Mouse (Mus musculus) heart, postnatal 0 days (tissue): Measurements from ENCODE around the gene Mlh3. TPM values are rescaled to one million over a fixed set of nuclear protein-coding genes. Genes with fewer than 3 reads are reported as not detected.

Source experiments
- ATAC-seq: fragments of 200-750 bp; cut with Nextera tagmentation; 2 replicates; pipeline ENCODE4 v1.8.0; 2017; ENCODE audit warnings: low read depth, moderate number of reproducible peaks, moderate library complexity; ENCODE audit not compliant: insufficient read depth
- DNase-seq: peaks from one replicate; pipeline ENCODE4 v3.0.0-alpha.2; 2016; ENCODE audit warnings: low spot score
- H3K27ac ChIP-seq: fragments of 300-500 bp; sonication (generic); 2 replicates; pipeline ENCODE4 v1.5.1; 2014; ENCODE audit warnings: low read depth, mild to moderate bottlenecking
- H3K27me3 ChIP-seq: fragments of 300-500 bp; sonication (generic); 2 replicates; pipeline ENCODE4 v1.6.1; 2014; ENCODE audit warnings: low read length, mixed read lengths; ENCODE audit not compliant: control insufficient read depth, insufficient read depth
- H3K36me3 ChIP-seq: fragments of 300-500 bp; sonication (generic); replicated peaks from 2 replicates; pipeline ENCODE4 v1.6.1; 2014; ENCODE audit warnings: low read length, mixed read lengths; ENCODE audit not compliant: control insufficient read depth, insufficient read depth
- H3K4me1 ChIP-seq: fragments of 300-500 bp; sonication (generic); 2 replicates; pipeline ENCODE4 v1.6.1; 2014; ENCODE audit warnings: antibody characterized with exemption; ENCODE audit not compliant: control insufficient read depth, insufficient read depth
- H3K4me2 ChIP-seq: fragments of 300-500 bp; sonication (generic); 2 replicates; pipeline ENCODE4 v1.6.1; 2014; ENCODE audit warnings: low read depth, mild to moderate bottlenecking, low read length, moderate library complexity
- H3K4me3 ChIP-seq: fragments of 300-500 bp; sonication (generic); 2 replicates; pipeline ENCODE4 v1.5.1; 2014; ENCODE audit warnings: low read depth, low read length
- H3K9ac ChIP-seq: fragments of 300-500 bp; sonication (generic); replicated peaks from 2 replicates; pipeline ENCODE4 v1.6.1; 2014; ENCODE audit warnings: low read depth, low read length, mixed read lengths
- H3K9me3 ChIP-seq: fragments of 300-500 bp; sonication (generic); replicated peaks from 2 replicates; pipeline ENCODE4 v1.6.1; 2016; ENCODE audit warnings: low read length; ENCODE audit not compliant: control insufficient read depth
- CTCF ChIP-seq: IDR thresholded peaks from 2 replicates; pipeline ENCODE4 v1.5.1; 2016; ENCODE audit warnings: antibody characterized with exemption, control low read depth, low read depth
- EP300 ChIP-seq: IDR thresholded peaks from 2 replicates; pipeline ENCODE4 v1.6.1; 2016; ENCODE audit warnings: antibody characterized with exemption, low read depth
- WGBS: fragments of 180-500 bp; shearing (Covaris S2); extraction: QIAGEN DNeasy Blood & Tissue Kit; methylation state at CpG from one replicate; pipeline ENCODE4 v1.1.7; 2014; 5-methylcytosine and 5-hydroxymethylcytosine counted together
- microRNA-seq: library from miRNA; unstranded; fragments of <30 nt; microRNA quantifications from one replicate; pipeline ENCODE4, GENCODE M21; 2016
- polyA plus RNA-seq: library from polyadenylated mRNA; unstranded; fragments of >200 nt; fragmentation: Nextera tagmentation; extraction: Ambion mirVana; gene quantifications from 2 replicates; pipeline ENCODE4 v1.2.1, GENCODE M21; 2015
- total RNA-seq: library from RNA; depleted of rRNA; stranded (reverse); fragments of >200 nt; gene quantifications from 2 replicates; pipeline ENCODE4 v1.2.3, GENCODE M21; 2014; ENCODE audit warnings: low replicate concordance; rRNA removed

The Mlh3 gene
- total and polyA plus RNA-seq, 2 experiments from 2014 or later: 5.0 to 8.6 TPM

DNA sequence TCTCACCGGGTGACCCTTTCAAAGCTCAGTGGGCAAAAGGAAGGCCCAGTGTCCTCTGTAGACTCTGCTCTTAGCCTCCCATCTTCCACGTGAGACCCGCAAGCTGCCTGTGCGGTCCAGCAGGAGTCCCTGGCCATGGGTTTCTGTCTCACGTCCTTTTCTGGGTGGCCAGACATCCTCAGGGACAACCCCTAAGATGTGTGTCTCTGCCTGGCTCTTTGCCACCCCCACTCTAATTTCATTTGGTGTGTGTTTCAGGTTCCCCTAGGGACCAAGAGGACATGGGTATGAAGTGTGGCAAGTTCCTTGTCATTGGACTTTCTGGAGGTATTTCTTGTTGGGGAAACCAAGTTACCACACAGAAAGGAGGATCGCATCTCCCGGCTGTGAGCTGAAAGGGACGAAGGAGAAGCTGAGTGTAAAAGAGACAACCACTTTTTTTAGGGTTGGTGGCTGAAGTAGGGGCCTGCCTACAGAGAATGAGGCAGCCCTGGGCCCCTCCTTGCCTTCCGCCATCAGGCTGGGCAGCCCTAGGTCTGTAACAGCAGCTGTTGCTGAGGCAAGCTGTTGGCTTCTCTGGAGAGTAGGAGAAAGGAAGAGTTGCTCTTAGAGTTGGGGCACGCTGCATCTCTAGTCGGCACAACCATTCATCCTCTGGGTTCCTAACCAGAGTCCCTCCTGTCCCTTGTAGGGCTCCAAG, 76.3 kb downstream of the Mlh3 start:
- no peaks in the 10 kb centered on the region for H3K9me3 ChIP-seq
- peak overlapping the region; percentile 39 for H3K27ac ChIP-seq
- H3K36me3 ChIP-seq: no peaks in the 10 kb centered on the region
- peaks cover 27% of the 10 kb centered on the region for H3K4me1 ChIP-seq
- ATAC-seq: peak; percentile 22
- no peak overlapping the region for H3K9ac ChIP-seq
- H3K4me2 ChIP-seq: no peak overlapping the region
- TF ChIP-seq CTCF (no peak), EP300 (no peak)
- 80% methylated on average over 11 of the region's 11 CpGs for WGBS
- no peak for DNase-seq
- H3K4me3 ChIP-seq: no peak overlapping the region
- H3K27me3 ChIP-seq: no peaks in the 10 kb centered on the region

DNA sequence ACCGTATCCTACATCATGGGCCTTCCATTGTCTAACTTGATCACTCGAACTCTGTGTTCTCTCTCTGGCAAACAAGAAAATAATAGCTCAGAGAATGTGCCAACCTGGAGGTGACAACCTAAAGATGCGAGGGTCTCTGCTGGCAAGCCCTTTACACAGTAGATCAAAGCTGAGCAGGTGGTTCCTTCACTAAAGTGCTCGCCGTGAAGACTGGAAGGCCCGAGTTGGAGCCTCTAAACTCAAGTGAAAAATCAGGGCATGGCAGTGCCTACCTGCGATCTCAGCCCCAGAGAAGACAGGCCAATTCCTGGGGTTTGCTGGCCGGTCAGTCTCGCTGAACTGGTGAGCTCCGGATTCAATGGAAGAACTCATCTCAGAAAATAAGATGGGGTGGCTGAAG, 77.3 kb downstream of the Mlh3 start:
- DNase-seq: no peak
- TF ChIP-seq CTCF: no peak
- no peak for TF ChIP-seq EP300
- Histone ChIP-seq H3K9ac (no peak overlapping the region), H3K4me3 (no peak overlapping the region), H3K4me1 (peaks cover 27% of the 10 kb centered on the region), H3K9me3 (no peaks in the 10 kb centered on the region), H3K27me3 (no peaks in the 10 kb centered on the region), H3K4me2 (no peak overlapping the region), H3K36me3 (no peaks in the 10 kb centered on the region), H3K27ac (no peak overlapping the region)
- 84% methylated on average over 10 of the region's 10 CpGs for WGBS
- no peak for ATAC-seq

DNA sequence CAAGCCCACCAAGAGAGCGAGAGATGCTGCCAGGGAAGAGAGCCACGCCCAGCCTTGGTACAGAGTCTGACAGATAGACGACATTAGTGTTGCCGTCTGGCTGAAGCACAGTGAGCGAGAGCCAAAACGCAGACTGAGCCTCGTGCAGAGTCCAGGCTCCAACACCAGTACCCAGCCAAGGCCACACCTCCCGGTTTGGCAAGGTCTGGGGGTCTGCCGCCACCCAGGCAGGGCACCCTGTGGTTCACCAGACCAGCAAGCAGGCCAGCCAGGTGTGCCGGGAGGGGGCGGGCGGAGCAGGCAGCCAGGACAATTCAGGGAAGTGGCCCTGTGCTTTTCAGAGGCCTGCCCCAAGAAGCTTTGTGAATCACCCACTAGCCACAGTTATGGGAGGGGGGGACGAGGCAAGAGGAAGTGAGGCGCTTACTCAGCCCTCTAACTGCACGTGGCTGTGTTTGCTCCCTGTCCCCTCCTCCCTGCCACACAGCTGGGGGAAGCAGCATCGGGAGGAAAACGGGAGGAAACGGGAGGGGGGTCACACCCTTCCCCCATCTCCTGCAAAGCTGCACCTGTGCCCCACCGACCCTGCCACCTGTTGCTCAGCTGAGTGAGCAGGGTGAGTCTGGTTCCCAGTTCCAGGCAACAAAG, 77.8 kb downstream of the Mlh3 start:
- Histone ChIP-seq H3K36me3 (no peaks in the 10 kb centered on the region), H3K9ac (no peak overlapping the region), H3K27me3 (no peaks in the 10 kb centered on the region), H3K4me3 (no peak overlapping the region), H3K4me2 (no peak overlapping the region; the same call in 1 of the 2 replicates), H3K4me1 (peaks cover 27% of the 10 kb centered on the region), H3K9me3 (no peaks in the 10 kb centered on the region), H3K27ac (no peak overlapping the region)
- no peak for TF ChIP-seq CTCF
- no peak for DNase-seq
- WGBS: 39% methylated on average over 19 of the region's 19 CpGs
- peak; percentile 56 for ATAC-seq

DNA sequence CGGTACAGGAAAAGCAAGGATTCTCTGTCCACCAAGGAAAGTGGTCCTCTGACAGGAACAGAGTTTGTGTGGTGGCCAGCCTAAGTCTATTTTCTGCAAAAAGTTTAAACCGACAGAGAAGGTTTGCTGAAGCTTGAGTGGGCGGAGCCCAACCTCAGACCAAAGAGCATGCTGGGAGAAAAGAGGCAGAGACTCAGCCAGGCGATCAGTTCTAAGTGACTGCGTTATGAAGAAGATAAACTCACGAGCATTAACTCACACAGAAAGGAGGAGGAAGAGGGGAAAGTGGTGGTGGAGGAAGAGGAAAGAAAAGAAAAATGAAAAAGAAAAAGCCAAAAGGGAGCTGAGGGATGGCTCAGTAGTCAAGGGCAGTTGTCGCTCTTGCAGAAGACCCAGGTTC, 80.1 kb downstream of the Mlh3 start:
- no peak for ATAC-seq
- H3K4me2 ChIP-seq: no peak overlapping the region
- DNase-seq: no peak
- WGBS: 77% methylated on average over 7 of the region's 7 CpGs
- TF ChIP-seq EP300 (no peak), CTCF (no peak)
- H3K27me3 ChIP-seq: no peaks in the 10 kb centered on the region
- no peak overlapping the region for H3K27ac ChIP-seq
- no peaks in the 10 kb centered on the region for H3K9me3 ChIP-seq
- peaks cover 29% of the 10 kb centered on the region for H3K4me1 ChIP-seq
- H3K36me3 ChIP-seq: no peaks in the 10 kb centered on the region
- H3K9ac ChIP-seq: no peak overlapping the region
- H3K4me3 ChIP-seq: no peak overlapping the region

DNA sequence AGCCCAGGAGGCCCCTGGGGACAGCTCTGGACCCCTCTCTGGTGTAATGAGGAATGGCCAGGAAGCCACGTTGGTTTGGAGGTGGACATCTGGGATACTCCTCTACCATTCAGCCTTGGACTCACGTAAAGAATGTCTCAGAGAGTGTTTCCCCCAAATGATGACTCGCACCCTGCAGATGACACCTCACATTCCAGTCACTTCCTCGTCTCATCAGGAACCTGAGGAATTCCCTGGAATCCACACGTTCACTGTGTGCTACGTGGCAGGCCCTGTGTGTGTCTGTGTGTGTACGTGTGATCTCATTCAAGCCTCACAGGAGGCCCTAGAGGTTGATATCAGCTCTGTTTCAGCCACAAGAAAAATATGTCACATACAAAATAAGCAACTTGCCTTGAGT, 84.0 kb downstream of the Mlh3 start:
- Histone ChIP-seq H3K4me3 (no peak overlapping the region), H3K4me1 (peaks cover 19% of the 10 kb centered on the region), H3K9me3 (no peaks in the 10 kb centered on the region), H3K27ac (peak overlapping the region; percentile 78), H3K36me3 (no peaks in the 10 kb centered on the region), H3K4me2 (no peak overlapping the region), H3K9ac (no peak overlapping the region), H3K27me3 (no peaks in the 10 kb centered on the region)
- 49% methylated on average over 7 of the region's 7 CpGs for WGBS
- TF ChIP-seq EP300 (no peak), CTCF (no peak)
- no peak for DNase-seq
- peak; percentile 24; the same call in 1 of the 2 replicates for ATAC-seq

DNA sequence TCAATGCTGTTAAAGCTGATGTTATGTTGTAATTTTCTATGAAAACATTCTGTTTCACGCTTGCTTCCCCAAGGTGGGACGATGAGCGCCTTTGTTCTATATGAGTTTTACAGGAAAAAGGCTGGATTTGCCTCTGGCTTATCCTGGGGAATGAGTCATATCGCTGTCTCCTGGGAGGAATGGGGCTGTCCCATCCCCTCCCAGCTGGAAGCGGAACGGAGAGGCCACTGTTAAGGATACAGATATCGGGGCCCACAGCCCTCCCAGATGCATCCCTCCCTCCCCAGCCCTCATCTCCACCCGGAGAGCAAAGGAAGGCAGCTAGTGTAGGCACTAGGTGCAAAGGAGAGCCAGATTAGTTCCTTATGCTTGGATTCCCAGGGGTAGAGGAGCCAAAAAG, 84.6 kb downstream of the Mlh3 start:
- H3K27me3 ChIP-seq: no peaks in the 10 kb centered on the region
- DNase-seq: peak; percentile 60
- H3K4me1 ChIP-seq: peaks cover 19% of the 10 kb centered on the region
- ATAC-seq: peak; percentile 81
- no peaks in the 10 kb centered on the region for H3K9me3 ChIP-seq
- no peak for TF ChIP-seq EP300
- TF ChIP-seq CTCF: no peak
- no peak overlapping the region for H3K4me3 ChIP-seq
- H3K9ac ChIP-seq: no peak overlapping the region
- no peaks in the 10 kb centered on the region for H3K36me3 ChIP-seq
- H3K27ac ChIP-seq: peak overlapping the region; percentile 78
- 36% methylated on average over 8 of the region's 8 CpGs for WGBS
- no peak overlapping the region for H3K4me2 ChIP-seq

Small RNA genes within 50 kb of the gene (microRNA-seq; reads per million reads assigned to microRNA genes)
- gene Mir6938: not detected

Other genes with a start within 250 kb of the Mlh3 start
- 0.08 and 2.0 TPM in 2 replicates for gene Prox2, start 159.8 kb downstream of the Mlh3 start, total RNA-seq
- gene Prox2, start 159.8 kb downstream of the Mlh3 start, polyA plus RNA-seq: 1.8 and 1.9 TPM in 2 replicates
- 341 and 343 TPM in 2 replicates for gene Dlst, start 159.8 kb downstream of the Mlh3 start, total RNA-seq
- gene Dlst, start 159.8 kb downstream of the Mlh3 start, polyA plus RNA-seq: 255 and 269 TPM in 2 replicates
- 0.04 and 0.11 TPM in 2 replicates for gene Rps6kl1, start 119.3 kb downstream of the Mlh3 start, total RNA-seq
- gene Rps6kl1, start 119.3 kb downstream of the Mlh3 start, polyA plus RNA-seq: 0.95 and 1.1 TPM in 2 replicates
- gene Pgf, start 92.8 kb downstream of the Mlh3 start, total RNA-seq: 4.4 and 5.0 TPM in 2 replicates
- 3.6 and 4.0 TPM in 2 replicates for gene Pgf, start 92.8 kb downstream of the Mlh3 start, polyA plus RNA-seq
- 54.0 and 106 TPM in 2 replicates for gene Eif2b2, start 51.1 kb downstream of the Mlh3 start, total RNA-seq
- gene Eif2b2, start 51.1 kb downstream of the Mlh3 start, polyA plus RNA-seq: 48.6 and 49.4 TPM in 2 replicates
- gene Acyp1, start 17.8 kb upstream of the Mlh3 start, total RNA-seq: 18.1 and 64.2 TPM in 2 replicates
- gene Acyp1, start 17.8 kb upstream of the Mlh3 start, polyA plus RNA-seq: 59.8 and 72.1 TPM in 2 replicates
- gene Zc2hc1c, start 18.0 kb upstream of the Mlh3 start, total RNA-seq: 0.80 and 0.85 TPM in 2 replicates
- gene Zc2hc1c, start 18.0 kb upstream of the Mlh3 start, polyA plus RNA-seq: 1.1 TPM in 2 replicates
- gene Nek9, start 68.8 kb upstream of the Mlh3 start, total RNA-seq: 29.2 and 45.2 TPM in 2 replicates
- gene Nek9, start 68.8 kb upstream of the Mlh3 start, polyA plus RNA-seq: 12.5 and 14.2 TPM in 2 replicates
- gene Tmed10, start 104.2 kb upstream of the Mlh3 start, total RNA-seq: 48.2 and 49.7 TPM in 2 replicates
- gene Tmed10, start 104.2 kb upstream of the Mlh3 start, polyA plus RNA-seq: 216 and 218 TPM in 2 replicates
- gene Fos, start 203.3 kb upstream of the Mlh3 start, total RNA-seq: 12.8 and 18.5 TPM in 2 replicates
- 1.6 and 2.7 TPM in 2 replicates for gene Fos, start 203.3 kb upstream of the Mlh3 start, polyA plus RNA-seq